Mouse (Mus musculus) MEL (cell line): ENCODE measurements at regions not wholly inside any gene's neighbourhood (a gene's known extent, or its start where the extent isn't known, plus 50 kb on each side); places are given as distances from the start of the nearest gene placed in this dataset.

Experiments
- POLR2A ChIP-seq, 2 experiments: IDR thresholded peaks; 2 replicates each; pipeline ENCODE4 v1.6.1; 2011 to 2012; ENCODE audit warnings: low read length in 2 of 2, mild to moderate bottlenecking in 2 of 2, control low read depth in 1 of 2, improper control_type of control experiment in 1 of 2, low read depth in 1 of 2, moderate library complexity in 1 of 2; ENCODE audit not compliant: control insufficient read depth in 1 of 2, insufficient read depth in 1 of 2, poor library complexity in 1 of 2
- POLR2AphosphoS2 ChIP-seq: IDR thresholded peaks from 2 replicates; pipeline ENCODE4 v1.6.1; 2011; ENCODE audit warnings: low read length, improper control_type of control experiment

DNA sequence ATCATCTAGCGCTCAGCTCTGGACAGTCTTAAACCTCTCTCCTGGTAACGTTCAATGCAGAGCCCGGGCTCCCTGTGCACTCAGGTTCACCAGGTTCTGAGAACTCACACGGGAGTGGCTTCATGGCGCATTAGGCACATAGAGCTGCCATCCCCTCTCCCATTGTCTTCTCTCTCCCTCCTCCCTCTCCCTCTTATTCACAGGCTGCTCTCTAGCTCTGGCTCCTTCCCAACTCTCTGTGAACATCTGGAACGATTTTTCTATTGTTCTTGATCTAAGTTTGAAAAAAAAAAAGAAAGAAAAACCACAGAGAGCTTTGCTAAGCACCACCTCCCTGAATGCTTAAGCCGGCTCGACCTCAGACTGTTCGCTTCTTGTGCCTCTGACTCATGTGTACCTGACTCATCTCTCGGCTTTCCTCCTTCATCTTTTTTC lies 174.2 kb downstream of the Abhd5 start:
- no peak for TF ChIP-seq POLR2AphosphoS2
- no peak for TF ChIP-seq POLR2A (IDR thresholded peaks at IDR 0.05; ENCODE audit: control insufficient read depth in 1 of 2, insufficient read depth in 1 of 2, low read depth in 1 of 2, low read length in 2 of 2, poor library complexity in 1 of 2)
